Mouse (Mus musculus) ovary, postnatal 36 days (tissue): ENCODE results near the gene Afg1l.

ENCODE experiments used
- DNase-seq: peaks from one replicate; pipeline ENCODE4 v3.0.0; 2022; ENCODE audit warnings: low spot score, mixed read lengths

Afg1l gene

DNA sequence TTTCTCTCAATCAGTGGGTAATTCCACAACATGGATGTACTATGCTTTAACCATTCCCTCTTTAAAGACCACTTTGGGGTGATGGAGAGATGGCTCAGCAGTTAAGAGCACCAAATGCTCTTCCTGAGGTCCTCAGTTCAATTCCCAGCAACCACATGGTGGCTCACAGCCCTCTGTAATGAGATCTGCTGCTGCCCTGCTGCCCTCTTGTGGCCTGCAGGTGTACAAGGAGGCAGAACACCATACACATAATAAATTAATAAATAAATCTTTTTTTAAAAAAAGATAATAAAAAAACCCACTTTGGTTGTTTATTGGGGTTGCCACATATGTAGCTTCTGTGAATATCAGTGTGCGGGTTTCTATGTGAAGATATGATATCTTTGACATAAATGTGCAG, 180.4 kb downstream of the Afg1l start:
- no peak for DNase-seq

DNA sequence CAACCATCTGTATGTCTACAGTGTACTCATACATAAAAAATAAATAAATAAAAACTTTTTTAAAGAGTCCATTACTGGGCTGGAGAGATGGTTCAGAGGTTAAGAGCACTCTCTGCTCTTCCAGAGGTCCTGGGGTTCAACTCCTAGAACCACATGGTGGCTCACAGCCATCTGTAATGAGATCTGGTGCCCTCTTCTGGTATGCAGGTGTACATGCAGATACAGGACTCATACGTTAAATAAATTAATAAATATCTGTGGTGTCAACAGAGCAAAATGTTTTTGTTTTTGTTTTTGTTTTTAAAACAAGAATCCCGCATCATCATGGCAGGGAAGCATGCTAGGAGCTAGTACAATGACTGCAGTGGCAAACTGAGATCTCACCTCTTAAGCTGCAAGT, 181.3 kb downstream of the Afg1l start:
- no peak for DNase-seq

DNA sequence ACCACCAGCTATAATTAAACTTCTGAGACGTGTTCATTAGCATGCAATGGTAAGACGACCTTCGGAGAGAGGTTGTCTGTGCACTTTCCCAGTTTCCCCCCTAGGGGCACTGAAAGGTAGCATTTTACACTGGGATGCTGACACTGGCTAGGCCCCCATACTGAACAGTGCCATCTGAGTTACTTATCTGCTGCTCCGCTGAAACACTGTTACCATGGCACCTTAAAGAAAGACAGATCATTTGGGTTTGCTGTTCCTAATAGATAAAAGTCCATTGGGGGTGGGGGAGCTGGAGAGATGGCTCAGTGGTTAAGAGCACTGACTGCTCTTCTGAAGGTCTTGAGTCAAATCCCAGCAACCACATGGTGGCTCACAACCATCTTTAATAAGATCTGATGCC, 181.8 kb downstream of the Afg1l start:
- no peak for DNase-seq

DNA sequence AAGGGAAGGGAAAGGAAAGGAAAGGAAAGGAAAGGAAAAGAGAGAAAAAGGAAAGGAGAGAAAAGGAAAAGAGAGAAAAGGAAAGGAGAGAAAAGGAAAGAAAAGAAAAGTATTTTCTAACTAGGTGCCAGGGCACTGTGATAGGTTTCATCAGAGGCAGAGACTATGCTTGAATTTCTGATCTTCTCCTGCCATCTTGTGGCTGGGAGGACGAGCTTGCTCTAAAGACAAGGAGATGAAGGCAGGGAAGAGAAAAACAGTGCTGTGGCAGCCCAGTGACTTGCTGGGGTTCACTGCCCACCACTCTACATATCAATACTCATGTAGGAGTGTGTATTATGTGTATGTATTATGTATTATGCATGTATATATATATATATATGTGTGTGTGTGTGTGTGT, 183.3 kb downstream of the Afg1l start:
- no peak for DNase-seq

DNA sequence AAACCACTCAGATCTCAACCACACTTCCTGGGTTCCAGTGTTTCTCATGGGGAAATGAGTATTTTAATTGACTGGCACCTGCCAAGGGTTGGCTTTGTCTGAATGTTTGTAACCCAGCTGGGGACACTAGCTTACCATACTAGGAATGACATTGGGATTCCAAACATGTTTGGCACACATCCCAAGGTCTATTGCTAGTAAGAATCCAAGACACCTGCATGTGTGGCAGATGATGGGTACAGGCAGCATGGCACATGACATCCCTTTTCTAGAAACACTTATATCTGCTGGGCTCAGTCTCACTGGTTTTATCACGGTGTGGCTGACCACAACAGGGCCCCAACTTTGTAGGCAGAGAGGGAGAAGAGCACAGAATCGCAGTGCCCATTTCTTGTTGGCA, 184.0 kb downstream of the Afg1l start:
- no peak for DNase-seq

DNA sequence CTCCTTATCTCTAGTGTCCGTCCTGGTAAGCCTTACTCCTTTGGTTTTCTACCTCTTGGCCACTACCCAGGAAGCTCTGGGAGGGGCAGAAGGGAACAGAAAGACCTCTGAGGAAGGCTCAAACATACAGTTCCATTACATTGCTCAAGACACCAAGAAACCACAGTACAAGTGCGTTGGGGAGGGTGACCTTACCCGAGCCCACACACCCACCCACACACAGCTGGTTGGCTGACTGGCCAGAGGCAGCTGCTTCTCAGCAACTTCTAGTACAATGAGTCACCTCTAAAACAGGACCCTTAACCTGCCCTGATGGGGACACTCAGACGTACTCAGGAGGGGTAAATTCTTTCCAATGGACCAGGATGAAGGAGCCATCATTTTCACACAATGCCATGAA, 184.5 kb downstream of the Afg1l start:
- no peak for DNase-seq

DNA sequence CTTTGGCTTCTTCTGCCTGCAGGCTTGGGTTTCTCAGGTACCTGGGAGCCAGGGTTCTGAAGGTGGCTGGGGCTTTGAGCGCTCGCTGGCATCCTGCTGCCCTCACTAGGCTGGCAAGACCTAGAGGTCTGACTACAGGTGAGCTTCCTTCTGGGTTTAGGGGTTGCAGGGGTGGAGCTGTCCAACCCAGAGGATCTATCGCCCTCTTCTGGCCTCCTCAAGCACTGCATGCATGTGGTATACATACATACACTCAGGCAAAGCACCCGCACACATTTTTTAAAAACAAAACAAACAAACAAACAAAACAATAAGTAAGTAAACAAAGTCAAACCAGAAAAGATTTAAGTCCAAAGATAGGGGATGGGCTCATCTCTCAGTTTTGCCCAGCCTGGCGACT, 187.0 kb downstream of the Afg1l start:
- DNase-seq = no peak

DNA sequence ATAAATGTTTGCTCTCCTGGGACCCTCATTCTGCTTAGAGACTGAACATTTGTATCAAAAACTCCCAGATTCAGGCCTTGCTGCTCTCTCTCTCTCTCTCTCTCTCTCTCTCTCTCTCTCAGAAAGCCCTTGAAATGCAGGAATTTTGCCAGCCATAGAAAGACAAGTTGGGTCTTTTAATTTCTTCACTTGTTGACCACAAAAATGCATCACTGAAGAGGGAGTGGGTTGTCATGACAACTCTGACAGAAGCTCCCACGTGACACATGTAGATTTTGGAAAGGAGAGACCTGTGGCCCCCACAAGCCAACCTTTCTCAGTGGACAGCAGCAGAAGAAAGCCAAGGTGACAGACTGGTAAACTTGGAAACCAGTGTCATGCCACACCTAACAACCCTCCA, 190.7 kb downstream of the Afg1l start:
- DNase-seq = no peak

DNA sequence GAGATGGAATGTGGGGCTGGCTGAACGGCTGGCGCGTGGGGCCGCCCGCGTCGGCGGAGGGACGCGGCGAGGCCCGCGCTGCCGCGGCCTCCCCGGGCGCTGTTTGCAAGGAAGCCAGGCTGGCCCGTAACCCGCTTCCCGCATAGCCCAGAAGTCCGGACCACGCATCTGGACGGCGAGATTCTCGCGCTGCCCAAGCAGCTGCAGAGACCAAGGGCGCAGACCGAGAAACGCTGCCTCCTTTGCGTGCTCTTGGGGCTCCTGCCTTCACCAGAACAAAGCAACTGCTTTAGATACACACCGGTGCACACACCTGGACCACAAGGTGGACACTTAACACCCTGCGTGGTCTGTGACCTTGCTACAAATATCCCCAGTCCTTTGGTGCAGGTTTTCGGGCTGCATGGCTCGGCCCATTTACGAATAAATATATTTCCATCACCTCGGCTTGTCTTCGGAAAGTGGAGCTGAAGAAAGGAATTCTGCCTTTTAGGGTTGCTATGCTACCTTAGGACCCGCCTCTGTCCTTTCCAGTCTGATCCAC, 200.0 kb downstream of the Afg1l start:
- DNase-seq = no peak

DNA sequence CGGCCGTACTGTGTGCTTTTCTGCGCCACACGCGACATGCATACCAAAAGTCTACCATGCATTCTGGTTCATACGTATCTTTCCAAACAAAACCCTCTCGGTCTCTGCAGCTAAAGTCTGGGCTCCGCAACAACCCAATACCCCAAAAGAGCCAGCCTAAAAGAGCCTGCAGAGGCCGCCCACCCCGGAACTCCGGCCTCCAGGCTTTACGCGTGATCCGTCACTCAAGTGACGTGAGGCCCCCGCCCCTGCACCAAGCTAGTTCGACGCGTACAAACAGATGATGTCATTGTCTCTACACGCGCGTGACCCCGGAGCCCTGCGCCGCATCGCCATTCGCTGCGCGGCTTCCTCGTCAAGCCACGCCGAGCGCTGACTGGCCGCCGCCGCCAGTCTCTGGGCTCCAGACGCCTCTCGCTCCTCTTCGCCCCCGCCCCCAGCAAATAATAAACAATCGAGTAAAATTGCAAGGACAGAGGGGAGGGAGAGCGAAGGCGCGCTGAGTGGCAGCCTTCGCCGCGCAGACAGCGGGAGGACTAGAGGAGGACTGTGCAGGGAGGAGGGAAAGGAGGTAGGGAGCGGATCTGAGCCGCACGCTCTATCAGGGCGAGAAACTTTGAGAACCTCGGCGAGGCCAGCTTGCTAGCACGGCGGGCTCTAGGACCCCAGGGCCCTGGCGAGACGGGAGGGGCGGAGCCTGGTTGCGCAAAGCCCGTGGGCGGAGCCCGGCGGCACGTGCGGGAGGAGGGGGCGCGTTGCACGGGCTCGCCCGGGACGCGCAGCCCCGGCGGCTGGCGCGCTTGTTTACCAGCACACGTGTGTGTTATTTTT, 200.7 kb downstream of the Afg1l start:
- DNase-seq = peak; percentile 97

DNA sequence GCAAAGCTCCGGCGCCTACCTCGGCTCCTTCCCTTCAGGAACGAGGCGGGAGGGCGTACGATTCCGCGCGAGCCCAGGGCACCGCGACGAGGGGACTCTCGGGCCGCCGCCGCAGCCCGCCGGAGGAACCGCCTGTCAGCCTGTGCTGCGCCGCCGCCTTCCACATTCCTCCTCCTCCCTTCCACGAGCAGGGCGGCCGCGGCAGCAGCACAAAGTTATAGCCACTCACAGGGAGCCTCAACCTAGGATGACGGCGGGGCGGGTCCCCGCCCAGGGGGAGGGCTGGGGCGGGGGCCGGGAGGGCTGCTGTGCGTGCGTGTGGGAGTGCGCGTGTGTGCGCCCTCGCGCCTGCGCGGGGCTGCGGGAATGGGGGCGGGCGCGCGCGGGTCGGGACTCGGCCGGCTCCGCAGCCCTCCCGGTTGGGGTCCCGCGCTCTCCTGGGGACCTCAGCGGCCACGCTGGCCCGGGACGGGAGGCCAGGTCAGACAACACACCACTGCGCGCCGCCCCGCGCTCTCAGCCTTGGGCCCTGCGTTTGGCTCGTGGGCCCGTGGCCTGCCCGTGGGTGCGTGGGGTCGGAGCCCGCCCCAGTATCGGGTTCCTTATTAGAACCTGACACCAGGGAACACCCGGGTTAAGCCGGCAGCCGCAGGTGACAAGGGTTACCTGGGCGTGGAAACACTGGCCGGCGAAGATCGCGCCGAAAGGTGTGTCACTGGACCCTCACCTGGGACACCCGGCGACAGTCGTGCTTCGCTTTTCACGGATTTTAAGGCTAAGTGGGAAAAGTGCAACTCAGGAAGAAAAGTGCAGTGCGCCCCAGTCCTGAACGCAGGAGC, 201.6 kb downstream of the Afg1l start, which contains the start of gene Foxo3:
Gene Foxo3, minus strand, starts transcription at position 249 of the 839 bp plus-strand sequence.
- peak; percentile 89 for DNase-seq

DNA sequence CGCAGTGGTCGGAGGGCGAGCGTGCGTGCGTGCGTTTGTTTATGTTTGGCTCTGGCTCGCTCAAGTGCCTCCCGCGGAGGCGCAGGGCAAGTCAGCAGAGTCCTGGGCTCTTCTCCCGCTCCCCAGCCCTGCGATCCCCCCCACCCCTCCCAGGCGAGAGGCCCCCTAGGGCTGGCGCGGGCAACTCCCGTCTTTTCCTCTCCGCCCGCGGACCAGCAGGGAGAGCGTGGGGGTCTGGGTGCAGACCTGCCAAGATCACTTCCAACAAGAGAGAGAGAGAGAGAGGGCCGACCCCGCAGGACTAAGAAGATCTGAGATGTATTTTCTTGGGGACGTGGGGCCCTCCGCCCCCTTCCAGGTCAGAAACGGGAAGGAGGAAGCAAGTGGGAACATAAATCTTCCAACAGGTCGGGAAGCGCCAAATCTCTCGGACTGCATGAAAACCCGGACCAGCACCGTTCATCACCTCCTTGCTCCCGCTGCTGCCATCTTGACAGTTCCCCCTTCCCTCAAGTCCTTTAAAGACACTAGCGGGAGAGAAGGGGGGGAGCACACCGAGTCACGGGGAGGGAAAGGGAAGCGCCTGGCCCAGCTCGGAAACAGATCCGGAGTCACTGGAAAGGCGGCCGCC, 202.4 kb downstream of the Afg1l start:
- no peak for DNase-seq

DNA sequence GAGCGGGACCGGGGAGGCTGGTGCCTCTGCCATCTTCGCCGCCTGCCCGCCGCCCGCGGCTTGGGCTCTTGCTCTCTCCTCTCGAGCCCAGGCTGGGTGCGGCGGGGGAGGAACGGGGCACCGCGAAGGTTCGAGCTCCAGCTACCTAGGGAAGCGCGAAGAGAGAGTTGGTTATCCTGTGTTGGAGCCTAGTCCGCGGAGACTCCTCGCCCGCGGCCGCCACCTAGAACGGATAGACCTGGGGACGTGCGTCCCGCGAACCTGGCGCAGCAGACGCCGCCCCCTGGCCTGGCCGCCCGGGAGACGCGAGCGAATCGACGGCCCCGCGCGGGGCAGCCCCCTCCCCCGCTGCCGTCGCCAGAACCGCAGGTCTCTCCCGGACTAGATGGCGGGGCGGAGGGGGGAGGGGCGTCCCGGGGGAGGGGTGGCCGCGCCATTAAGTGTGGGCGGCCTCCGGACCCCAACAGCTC, 202.9 kb downstream of the Afg1l start:
- DNase-seq = peak; percentile 65

DNA sequence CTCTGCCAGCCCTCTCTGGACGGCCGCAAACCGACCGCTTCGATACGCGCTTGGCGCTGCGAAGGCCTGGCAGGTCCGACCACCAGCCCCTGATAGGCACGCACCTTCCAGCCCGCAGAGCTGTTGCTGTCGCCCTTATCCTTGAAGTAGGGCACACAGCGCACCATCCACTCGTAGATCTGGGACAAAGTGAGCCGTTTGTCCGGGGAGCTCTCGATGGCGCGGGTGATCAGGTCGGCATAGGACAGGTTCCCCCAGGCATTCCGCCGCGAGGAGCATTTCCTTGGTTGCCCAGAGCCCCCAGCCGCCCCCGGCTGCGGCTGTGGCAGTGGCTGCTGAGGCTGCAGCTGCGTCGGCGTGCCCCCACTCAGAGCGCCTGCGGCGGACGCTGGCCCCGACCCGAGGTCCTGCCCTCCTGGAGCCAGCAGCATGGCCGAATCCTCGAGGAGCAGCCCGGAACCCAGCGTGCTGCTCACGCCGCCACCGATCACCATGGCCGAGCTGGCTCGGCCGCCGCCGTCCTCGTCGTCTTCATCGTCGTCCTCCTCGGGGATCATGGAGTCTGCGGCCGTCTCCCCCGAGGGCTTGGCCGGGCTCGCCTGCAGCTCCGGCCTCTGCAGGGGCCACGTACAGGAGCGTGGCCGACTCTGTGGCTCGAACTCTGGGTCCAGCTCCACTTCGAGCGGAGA, 203.5 kb downstream of the Afg1l start:
- no peak for DNase-seq

DNA sequence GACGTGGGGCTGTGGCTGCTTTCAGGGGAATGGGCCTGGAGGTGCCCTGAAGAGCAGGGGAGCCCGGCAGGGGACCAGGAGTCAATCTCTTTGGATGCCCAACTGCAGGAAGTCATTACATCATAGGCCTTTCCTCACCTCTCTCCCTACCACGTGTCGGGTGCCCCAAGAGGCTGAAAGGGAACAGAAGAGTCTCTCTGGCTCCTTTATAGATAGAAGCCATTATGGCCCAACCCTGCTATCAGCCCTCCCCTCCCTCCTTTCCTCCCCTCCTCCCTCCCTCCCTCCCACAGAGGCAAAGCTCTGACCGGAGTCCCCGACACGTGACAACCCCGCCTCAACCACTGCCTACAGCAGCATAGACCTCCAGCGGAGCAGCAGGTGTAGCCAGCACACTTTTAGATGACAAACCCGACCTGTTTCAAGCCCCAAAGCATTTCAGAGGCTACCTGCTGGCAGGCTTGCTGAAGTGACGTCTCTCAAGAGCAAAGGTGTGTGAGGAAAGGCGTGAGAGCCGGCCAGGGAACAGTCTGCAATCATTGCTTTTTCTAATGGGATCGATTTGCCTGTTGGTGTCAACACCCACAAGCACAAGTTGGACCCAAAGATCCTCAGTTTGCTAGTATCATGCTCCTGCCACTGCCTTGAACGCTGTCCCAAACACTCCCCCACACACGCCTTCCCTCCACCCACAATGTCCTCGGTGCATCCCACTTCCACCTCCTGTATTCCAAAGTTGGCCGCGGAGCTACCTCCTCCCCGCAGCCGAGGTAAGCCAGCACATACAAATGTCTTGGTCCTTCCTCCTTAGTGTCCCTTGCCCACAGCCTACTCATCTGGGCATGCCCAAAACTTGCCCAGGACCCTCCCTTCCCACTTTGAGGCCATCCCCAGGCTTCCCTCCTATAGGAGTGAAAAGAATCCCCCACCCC, 204.3 kb downstream of the Afg1l start:
- peak; percentile 30 for DNase-seq

DNA sequence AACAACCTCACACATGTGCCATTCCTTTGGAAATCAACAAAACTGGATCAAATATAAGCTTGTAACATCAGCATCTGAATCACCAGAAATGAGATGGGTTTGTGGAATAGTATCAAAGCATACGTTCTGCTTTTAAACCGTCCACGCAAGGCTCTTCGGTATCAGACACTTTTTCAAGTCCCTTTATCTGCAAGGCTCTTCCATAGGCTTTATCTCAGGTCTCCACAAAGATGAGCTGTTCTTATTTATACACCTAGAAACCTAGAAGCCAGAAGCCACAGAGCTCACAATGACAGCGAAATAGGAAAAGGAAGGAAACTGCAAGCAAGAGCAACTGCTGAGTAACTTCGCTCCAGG, 205.0 kb downstream of the Afg1l start:
- no peak for DNase-seq

DNA sequence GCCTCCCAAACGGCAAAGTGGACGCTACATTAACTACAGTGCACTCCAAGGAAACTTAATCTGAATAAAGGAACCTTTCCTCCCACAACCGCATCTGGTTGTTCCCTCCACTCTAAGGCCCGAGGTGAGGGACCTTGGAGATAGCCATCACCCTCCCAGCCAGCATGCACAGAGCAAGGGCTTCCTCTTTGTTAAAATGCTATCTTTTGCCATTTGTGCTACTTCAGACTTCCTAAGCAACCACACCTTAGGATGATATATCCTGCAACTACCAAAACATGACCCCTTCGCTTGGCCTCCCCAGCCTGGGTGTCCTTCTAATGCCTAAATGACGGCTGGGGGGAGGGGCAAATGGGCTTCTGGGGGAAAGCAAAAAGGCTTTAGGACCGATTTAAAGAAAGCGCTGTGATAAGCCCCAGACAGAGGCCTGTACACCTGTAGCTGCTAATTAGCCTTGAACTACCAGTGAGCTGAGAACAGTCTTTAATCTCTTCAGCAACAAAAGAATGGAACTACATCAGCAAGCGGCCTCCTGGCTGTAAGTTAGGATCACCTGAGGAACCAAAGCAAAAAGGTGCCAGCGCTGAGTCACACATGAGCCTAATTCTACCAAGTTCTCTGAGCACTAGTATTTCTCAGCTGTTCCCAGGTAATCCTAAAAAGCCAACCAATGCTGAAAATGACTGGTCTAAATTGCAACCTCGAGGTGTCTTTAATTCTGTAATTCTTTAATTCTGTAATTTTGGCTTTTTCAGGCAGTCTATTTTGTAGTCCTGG, 206.7 kb downstream of the Afg1l start:
- no peak for DNase-seq

DNA sequence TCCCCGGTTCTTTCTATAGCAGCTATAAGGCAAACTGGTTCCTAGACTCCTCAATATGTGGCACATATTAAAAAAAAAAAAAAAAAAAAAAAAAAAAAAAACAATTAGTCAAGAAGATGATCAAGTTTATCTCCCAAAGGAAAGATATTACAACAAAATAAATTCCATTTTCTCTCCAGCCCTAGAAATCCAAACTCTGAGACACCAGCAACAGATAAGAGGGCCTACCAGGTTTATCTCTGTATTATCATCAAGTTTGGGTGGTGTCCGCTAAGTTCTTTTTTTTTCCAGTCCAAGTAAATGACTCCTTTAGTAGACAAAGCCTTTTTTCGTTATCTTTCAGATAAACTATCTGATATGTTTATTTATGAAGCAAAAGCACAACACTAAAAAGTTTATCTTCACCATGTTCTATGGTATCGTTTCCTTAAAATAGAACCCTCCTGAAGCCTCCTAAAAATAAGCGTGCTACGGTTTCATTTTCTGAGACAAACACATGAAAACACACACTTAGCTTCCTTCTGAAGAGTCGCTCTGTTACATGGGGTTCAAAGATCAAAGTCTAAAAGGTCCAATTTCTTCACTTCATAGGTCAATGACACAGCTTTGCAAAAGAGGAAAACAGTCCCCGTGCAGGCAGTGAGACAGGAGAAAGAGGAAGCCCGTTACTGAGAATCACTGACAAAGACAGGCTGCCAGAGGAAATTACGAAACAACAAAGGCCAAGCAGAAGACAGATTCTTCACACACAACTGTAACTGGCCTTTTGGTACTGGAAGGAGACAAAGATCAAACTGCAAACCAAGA, 207.9 kb downstream of the Afg1l start:
- no peak for DNase-seq
